Mouse (Mus musculus): Measurements from ENCODE around the gene Otoa.

DNA sequence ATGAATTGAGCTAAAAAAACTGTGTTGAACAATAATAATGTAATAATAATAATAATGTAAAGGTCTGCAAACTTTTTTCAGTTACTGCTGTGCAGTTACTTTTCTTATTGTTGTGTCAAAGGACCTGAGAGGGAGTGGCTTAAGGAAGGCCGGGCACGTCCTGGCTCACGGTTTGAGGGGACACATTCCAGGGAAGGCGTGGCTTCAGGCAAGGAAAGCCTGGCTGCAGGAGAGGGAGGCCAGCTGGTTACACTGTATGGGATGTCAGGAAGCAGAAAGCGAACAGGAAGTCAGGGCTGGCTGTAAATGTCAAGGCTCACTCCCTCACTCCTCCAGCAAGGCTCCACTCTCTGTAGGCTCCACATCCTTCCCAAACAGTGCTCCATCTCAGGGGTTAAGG is 69.2 kb downstream of the Otoa start:
- TF ChIP-seq CTCF (IDR thresholded peaks at IDR 0.05; ENCODE audit: borderline replicate concordance, insufficient read depth, low read depth, low read length) (no peak), POLR2A (IDR thresholded peaks at IDR 0.05; ENCODE audit: borderline replicate concordance, insufficient read depth, low read length) (no peak)

Data from cerebellum, adult 2 months (tissue).